Mouse (Mus musculus): ENCODE data around the gene Smim13. TPM values are rescaled to one million over a fixed set of nuclear protein-coding genes. Genes with fewer than 3 reads are reported as not detected.

Gene Smim13
- polyA plus RNA-seq, 1 experiment from 2014 or later, result 10.3 TPM

DNA sequence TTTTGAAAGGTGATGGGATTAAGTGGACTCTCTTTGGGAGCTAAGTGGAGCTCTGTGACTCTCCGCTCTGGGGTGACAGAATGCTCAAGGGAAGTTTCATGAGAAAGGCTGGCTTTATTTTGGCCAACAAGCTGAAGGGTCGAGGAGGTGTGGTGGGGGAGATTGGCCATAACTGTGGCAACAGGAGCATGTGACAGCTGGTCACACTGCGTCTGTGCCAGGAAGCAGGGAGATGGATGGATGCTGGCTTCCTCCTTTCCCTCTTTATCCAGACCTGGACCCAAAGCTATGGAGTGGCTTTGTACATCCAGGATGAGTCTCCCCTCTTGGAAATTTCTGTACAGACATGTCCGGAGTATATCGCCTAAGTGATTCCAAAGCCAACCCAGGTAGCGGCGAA, 16.4 kb upstream of the Smim13 start:
- Histone ChIP-seq H3K27ac (no peak overlapping the region), H3K9ac (ENCODE audit: low read depth, low read length) (no peak overlapping the region), H3K4me2 (ENCODE audit: low read length) (no peak overlapping the region), H3K4me1 (replicated peaks; ENCODE audit: insufficient read depth, low read length) (no peaks in the 10 kb centered on the region), H3K27me3 (ENCODE audit: insufficient read depth, low read length) (no peaks in the 10 kb centered on the region), H3K36me3 (ENCODE audit: insufficient read depth, low read length) (no peaks in the 10 kb centered on the region), H3K9me3 (replicated peaks; ENCODE audit: low read length) (no peaks in the 10 kb centered on the region), H3K4me3 (replicated peaks; ENCODE audit: low read depth, low read length) (no peak overlapping the region)
- DNase-seq (ENCODE audit: low spot score) (no peak), ATAC-seq (replicated peaks; ENCODE audit: low FRiP score, low read depth) (no peak)
- no peak for TF ChIP-seq CTCF (IDR thresholded peaks at IDR 0.05; ENCODE audit: low read depth)
- WGBS, result 80% methylated on average over 7 of the region's 7 CpGs

DNA sequence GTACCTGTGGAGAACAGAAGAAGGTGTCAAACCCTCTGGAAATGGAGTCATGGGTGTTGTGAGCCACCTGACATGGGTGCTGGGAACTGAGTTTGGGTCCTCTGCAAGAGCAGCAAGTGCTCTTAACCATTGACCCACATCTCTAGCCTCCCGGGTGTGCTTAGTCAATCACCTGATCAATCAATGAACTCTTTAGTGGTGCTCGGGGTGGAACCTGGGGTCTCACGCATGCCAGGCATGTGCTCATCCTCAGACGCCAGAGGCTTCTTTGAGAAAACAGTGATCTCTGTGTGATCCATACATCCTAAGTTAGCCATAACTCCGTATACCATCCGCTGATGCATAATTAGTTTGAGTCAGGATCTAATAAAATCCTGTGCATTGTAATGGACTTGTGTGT, 14.5 kb upstream of the Smim13 start:
- no peaks in the 10 kb centered on the region for H3K9me3 ChIP-seq (replicated peaks; ENCODE audit: low read length)
- no peak overlapping the region for H3K9ac ChIP-seq (ENCODE audit: low read depth, low read length)
- no peak for DNase-seq (ENCODE audit: low spot score)
- 87% methylated on average over 6 of the region's 6 CpGs for WGBS
- H3K4me2 ChIP-seq (ENCODE audit: low read length), result no peak overlapping the region
- H3K36me3 ChIP-seq (ENCODE audit: insufficient read depth, low read length), result no peaks in the 10 kb centered on the region
- H3K4me3 ChIP-seq (replicated peaks; ENCODE audit: low read depth, low read length), result no peak overlapping the region
- no peaks in the 10 kb centered on the region for H3K4me1 ChIP-seq (replicated peaks; ENCODE audit: insufficient read depth, low read length)
- no peak for ATAC-seq (replicated peaks; ENCODE audit: low FRiP score, low read depth)
- no peak overlapping the region for H3K27ac ChIP-seq
- TF ChIP-seq CTCF (IDR thresholded peaks at IDR 0.05; ENCODE audit: low read depth), result no peak
- H3K27me3 ChIP-seq (ENCODE audit: insufficient read depth, low read length), result no peaks in the 10 kb centered on the region

DNA sequence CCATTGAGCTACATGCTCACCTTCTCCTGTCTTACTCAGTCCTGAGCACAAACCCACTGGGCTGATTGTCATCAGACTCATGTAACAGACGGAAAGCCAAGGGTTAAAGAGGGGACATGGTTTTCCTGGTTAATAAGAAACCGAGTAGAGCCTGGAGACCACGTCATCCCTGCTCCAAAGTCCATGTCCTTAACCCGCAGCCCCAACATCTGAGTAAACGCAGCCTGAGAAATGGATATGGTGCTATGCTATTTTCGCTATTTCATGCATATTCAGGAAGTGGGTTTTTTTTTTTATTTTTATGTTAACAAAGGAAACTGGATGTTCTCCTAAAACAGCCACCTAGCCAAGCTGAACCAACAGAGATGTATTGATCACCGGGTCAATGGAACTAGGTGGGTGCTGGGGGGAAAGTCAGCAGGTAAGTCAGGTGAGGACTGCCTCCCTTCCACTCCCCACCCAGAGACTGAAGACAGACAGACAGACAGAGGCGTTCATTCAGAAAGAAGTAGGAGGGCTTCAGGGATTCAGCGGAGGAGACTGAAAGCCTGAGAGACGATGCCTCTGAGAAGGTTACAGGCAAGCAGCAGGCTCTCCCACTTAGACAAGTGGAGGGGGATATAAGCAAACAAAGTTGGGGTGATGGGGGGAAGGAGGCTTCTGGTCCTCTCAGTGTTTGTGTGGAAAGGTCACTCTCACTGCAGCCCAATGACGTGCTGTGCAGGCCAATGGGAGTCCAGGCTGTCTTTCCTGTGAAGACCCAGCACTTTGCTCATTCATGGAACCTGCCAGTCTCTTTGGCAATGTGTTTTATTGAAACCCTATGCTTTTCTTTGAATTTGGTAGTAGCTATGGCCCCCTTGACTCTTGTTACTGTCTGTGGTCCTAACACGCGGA, 13.6 kb upstream of the Smim13 start:
- H3K9me3 ChIP-seq (replicated peaks; ENCODE audit: low read length), result no peaks in the 10 kb centered on the region
- TF ChIP-seq CTCF (IDR thresholded peaks at IDR 0.05; ENCODE audit: low read depth), result no peak
- no peaks in the 10 kb centered on the region for H3K27me3 ChIP-seq (ENCODE audit: insufficient read depth, low read length)
- H3K27ac ChIP-seq, result peak overlapping the region; percentile 66; the same call in 1 of the 2 replicates
- ATAC-seq (replicated peaks; ENCODE audit: low FRiP score, low read depth) (peak; percentile 64; the same call in 1 of the 2 replicates), DNase-seq (ENCODE audit: low spot score) (peak; percentile 23)
- WGBS, result 46% methylated on average over 13 of the region's 13 CpGs
- H3K36me3 ChIP-seq (ENCODE audit: insufficient read depth, low read length), result no peaks in the 10 kb centered on the region
- H3K9ac ChIP-seq (ENCODE audit: low read depth, low read length), result no peak overlapping the region
- H3K4me2 ChIP-seq (ENCODE audit: low read length), result peak overlapping the region; percentile 38
- peak overlapping the region; percentile 17; the same call in 1 of the 2 replicates for H3K4me3 ChIP-seq (replicated peaks; ENCODE audit: low read depth, low read length)
- H3K4me1 ChIP-seq (replicated peaks; ENCODE audit: insufficient read depth, low read length), result no peaks in the 10 kb centered on the region

DNA sequence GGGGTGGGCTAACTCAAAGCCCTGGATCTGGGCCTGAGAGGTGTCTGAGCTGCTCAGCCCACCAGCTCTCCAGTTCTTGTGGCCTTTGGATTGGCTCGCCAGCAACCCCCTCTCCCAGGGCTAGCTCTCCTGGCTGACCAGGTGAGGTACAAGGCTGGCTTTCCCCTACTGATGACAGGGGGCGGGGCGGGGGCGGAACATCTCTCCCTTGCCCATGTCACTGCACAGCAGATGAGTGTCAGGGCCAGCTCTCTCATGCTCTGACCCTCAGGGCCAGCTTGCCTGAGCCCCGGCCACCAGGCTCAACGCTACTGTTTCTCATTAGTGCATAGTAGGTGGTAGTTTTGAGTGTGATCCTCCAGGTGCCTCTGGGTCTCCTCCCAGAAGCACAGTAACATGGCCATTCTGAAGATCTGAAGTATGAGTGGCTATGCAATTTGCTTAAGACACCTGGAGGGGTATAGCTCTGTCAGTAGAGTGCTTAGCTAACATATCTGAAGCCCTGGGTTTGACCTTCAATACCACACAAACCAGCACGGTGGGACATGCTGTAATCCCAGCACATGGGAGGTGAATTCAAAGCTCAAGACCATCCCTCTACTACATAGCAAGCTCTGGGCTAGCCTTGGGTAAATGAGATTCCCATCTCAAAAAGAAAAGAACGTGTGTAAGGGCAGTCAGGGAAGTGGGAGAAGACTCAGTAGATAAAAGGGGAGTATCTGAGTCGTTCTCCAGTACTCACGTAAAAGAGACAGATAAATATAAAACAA, 11.4 kb upstream of the Smim13 start:
- Histone ChIP-seq H3K9ac (ENCODE audit: low read depth, low read length) (no peak overlapping the region), H3K4me3 (replicated peaks; ENCODE audit: low read depth, low read length) (no peak overlapping the region), H3K36me3 (ENCODE audit: insufficient read depth, low read length) (no peaks in the 10 kb centered on the region), H3K27me3 (ENCODE audit: insufficient read depth, low read length) (no peaks in the 10 kb centered on the region), H3K9me3 (replicated peaks; ENCODE audit: low read length) (no peaks in the 10 kb centered on the region), H3K27ac (no peak overlapping the region), H3K4me2 (ENCODE audit: low read length) (no peak overlapping the region), H3K4me1 (replicated peaks; ENCODE audit: insufficient read depth, low read length) (no peaks in the 10 kb centered on the region)
- 78% methylated on average over 10 of the region's 10 CpGs for WGBS
- no peak for ATAC-seq (replicated peaks; ENCODE audit: low FRiP score, low read depth)
- no peak for TF ChIP-seq CTCF (IDR thresholded peaks at IDR 0.05; ENCODE audit: low read depth)
- DNase-seq (ENCODE audit: low spot score), result no peak

DNA sequence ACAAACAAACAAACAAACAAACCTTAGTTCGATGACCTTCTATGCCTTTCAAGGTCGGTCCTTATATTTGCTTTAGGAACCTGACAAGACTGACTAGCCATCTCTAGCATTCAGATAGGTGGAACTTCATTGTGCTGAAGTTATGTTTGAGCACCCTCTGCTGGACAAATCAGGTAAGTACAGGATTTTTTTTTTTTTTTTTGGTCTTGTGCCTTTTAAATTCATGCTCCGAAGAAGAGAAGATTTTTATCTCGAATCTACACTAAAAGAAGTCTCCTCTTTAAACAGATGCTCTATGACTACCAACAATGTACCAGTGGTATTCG, 10.9 kb upstream of the Smim13 start:
- H3K9me3 ChIP-seq (replicated peaks; ENCODE audit: low read length), result no peaks in the 10 kb centered on the region
- H3K4me3 ChIP-seq (replicated peaks; ENCODE audit: low read depth, low read length), result no peak overlapping the region
- no peaks in the 10 kb centered on the region for H3K27me3 ChIP-seq (ENCODE audit: insufficient read depth, low read length)
- H3K4me2 ChIP-seq (ENCODE audit: low read length), result no peak overlapping the region
- WGBS, result 2% methylated on average over 5 of the region's 5 CpGs
- H3K9ac ChIP-seq (ENCODE audit: low read depth, low read length), result no peak overlapping the region
- H3K36me3 ChIP-seq (ENCODE audit: insufficient read depth, low read length), result no peaks in the 10 kb centered on the region
- peak; percentile 93 for TF ChIP-seq CTCF (IDR thresholded peaks at IDR 0.05; ENCODE audit: low read depth)
- H3K27ac ChIP-seq, result no peak overlapping the region
- no peaks in the 10 kb centered on the region for H3K4me1 ChIP-seq (replicated peaks; ENCODE audit: insufficient read depth, low read length)
- peak; percentile 73 for DNase-seq (ENCODE audit: low spot score)
- no peak for ATAC-seq (replicated peaks; ENCODE audit: low FRiP score, low read depth)

DNA sequence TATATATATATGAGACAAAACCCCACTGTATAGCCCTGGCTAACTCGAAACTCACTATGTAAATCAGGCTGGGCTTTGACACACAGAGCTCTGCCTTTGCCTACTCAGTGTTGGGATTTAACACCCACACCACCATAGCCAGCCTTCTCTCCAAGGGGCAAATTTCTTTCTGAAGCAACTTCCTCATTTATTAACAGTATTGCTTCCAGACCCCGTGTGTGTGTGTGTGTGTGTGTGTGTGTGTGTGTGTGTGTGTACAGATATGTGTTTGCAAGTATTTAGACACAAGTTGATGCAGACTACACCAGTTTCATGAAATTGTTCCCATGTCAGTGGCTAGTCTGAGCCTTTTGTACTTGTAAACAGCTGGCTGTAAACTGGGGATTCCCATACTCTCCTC, 8.1 kb upstream of the Smim13 start:
- Histone ChIP-seq H3K9me3 (replicated peaks; ENCODE audit: low read length) (no peaks in the 10 kb centered on the region), H3K4me2 (ENCODE audit: low read length) (no peak overlapping the region), H3K4me3 (replicated peaks; ENCODE audit: low read depth, low read length) (no peak overlapping the region), H3K27ac (no peak overlapping the region), H3K27me3 (ENCODE audit: insufficient read depth, low read length) (no peaks in the 10 kb centered on the region), H3K9ac (ENCODE audit: low read depth, low read length) (no peak overlapping the region), H3K36me3 (ENCODE audit: insufficient read depth, low read length) (no peaks in the 10 kb centered on the region), H3K4me1 (replicated peaks; ENCODE audit: insufficient read depth, low read length) (no peaks in the 10 kb centered on the region)
- 70% methylated on average over 2 of the region's 2 CpGs for WGBS
- no peak for TF ChIP-seq CTCF (IDR thresholded peaks at IDR 0.05; ENCODE audit: low read depth)
- ATAC-seq (replicated peaks; ENCODE audit: low FRiP score, low read depth) (no peak), DNase-seq (ENCODE audit: low spot score) (no peak)
